Mouse (Mus musculus) thymus, adult 2 months (tissue): Measurements from ENCODE around the gene Tm2d1.

Source experiments
- CTCF ChIP-seq: fragments of 200-500 bp; IDR thresholded peaks from 2 replicates; pipeline ENCODE4 v1.5.1; 2012; ENCODE audit warnings: mild to moderate bottlenecking, control low read depth, low read length, moderate library complexity, borderline replicate concordance; ENCODE audit not compliant: control insufficient read depth, poor library complexity, insufficient read depth; ENCODE audit errors: extremely low read depth
- POLR2A ChIP-seq: fragments of 200-500 bp; IDR thresholded peaks from 2 replicates; pipeline ENCODE4 v1.6.1; 2012; ENCODE audit warnings: mild to moderate bottlenecking, low read length, control low read depth, moderate library complexity; ENCODE audit not compliant: control insufficient read depth, poor library complexity, insufficient read depth; ENCODE audit errors: extremely low read depth

DNA sequence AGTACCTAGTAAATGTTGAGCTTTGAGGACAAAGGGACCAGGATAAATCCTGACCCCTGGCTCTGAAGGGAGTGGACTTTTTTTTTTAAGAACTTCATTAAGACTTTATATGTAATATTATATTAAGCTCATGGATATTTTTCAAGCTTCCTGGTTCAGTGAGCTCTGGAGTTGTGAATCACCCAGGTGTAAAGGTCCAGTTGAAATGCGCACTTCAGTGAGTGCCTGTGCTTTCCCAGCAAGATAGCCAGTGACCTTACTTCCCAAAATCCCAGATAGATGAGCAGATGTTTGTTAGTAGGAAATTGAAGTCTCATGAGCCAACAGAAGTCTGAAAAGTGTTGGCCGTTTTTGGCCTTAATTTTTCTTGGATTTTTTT, 18.5 kb upstream of the Tm2d1 start:
- TF ChIP-seq CTCF, result no peak
- no peak for TF ChIP-seq POLR2A
